Mouse (Mus musculus) frontal cortex, adult 2 months (tissue): ENCODE results near the gene Ltbp1. TPM values are rescaled to one million over a fixed set of nuclear protein-coding genes. Genes with fewer than 3 reads are reported as not detected.

ENCODE experiments used
- DNase-seq, 2 experiments: peaks; one replicate each; pipeline ENCODE4 v3.0.0; 2022; ENCODE audit warnings: low spot score in 1 of 2; ENCODE audit errors: extremely low spot score in 1 of 2
- polyA plus RNA-seq: library from polyadenylated mRNA; depleted of rRNA; stranded (reverse); fragments of >200 nt; gene quantifications from 2 replicates; pipeline ENCODE4 v1.2.3, GENCODE M21; 2012

The Ltbp1 gene
- polyA plus RNA-seq, 1 experiment: 6.9 TPM

- no peak for DNase-seq
Observed at GRCm38 (mm10) chr17:75161931-75162330, 156.6 kb downstream of the Ltbp1 start.

GRCm38 (mm10) chr17:75164566-75164965 is 159.2 kb downstream of the Ltbp1 start:
- DNase-seq: no peak

DNA sequence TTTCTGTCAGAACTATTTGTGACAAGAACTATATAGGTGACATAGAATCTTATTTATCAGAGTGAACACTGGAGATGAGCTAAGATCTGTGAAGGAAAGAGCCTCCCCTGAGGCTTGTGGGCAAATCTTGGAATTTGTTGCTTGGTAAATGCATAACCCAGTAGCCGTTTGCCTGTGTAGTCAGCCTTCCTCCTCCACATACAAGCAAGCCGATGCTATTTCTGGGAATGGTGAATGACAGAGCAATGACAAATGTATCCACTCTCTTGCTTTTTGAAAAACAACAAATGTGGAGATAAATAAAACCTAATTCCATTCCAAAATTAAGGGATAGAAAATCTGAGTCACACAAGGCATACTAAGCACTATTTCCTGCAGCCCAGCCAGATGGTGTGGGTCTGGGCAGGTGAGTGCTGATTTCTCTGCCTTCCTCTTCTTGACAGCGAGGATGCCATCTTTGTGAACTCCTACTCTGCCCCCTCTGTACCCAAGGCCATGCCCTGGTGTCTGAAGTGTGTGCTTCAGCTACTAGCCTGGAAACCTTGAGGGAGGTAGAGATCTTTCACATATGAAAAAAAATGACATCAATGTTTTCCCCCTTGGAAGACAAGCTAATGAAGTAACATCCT is 163.3 kb downstream of the Ltbp1 start:
- peak in 1 of 2 experiments; percentile 45 for DNase-seq

DNA sequence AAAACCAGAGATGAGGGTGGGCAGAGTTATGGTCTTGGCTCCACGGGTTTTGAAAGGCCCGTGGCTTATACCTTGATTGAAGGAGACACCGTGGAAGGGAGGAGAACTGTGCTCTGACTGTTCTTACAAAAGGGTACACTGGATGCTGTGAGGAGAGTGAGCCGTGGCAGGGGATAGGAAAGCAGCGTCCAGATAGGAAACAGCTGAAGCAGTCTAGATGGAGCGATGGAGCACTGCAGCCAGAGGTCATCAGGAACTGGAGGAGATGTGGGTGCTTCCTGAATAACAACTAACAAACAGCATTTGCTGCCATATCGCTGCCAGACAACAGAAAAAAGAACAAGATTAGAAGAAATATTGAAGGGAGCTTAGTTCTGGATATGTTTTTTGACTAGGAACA is 166.3 kb downstream of the Ltbp1 start:
- DNase-seq: no peak

DNA sequence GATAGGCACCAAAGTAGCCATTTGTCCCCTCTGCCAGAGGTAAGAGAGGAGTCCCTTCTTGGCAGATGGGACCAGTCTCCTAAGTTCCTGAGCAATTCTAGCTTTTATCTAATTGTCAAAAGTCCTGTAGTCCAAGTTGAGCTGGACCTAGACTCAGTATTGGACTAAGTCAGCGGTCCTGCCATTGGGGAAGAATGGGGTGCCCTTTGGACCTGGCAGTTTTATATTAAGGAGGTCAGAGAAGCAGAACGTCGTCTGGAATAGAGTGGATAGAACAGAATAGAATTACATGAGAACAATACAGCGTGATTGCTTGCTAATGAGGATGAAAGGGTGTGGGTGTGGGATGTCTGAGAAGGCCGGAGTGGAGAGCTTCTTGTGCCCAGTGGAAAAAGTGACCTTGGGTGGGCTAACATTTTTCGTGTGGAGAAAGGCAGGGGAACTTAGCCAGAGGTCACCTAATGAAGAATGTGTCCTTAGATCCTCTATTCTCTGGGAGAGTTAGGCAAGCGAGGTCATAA is 167.4 kb downstream of the Ltbp1 start:
- no peak for DNase-seq

- no peak for DNase-seq
Observed at GRCm38 (mm10) chr17:75174501-75174900, 169.1 kb downstream of the Ltbp1 start.

GRCm38 (mm10) chr17:75177920-75178867 is 172.8 kb downstream of the Ltbp1 start:
- peak in 1 of 2 experiments; percentile 50 for DNase-seq

DNA sequence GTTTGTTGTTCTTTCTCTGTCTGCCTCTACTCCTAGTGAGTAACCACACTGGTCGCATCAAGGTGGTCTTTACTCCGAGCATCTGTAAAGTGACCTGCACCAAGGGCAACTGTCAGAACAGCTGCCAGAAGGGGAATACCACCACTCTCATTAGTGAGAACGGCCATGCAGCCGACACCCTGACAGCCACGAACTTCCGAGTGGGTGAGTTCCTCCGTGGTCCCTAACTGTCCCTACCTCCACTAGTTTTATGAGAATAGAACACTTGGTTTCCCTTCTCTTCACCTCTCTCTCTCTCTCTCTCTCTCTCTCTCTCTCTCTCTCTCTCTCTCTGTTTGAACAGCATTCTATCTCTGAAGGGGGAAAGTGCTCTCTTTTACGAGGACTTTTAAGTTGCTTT is 173.6 kb downstream of the Ltbp1 start:
- DNase-seq: no peak

DNA sequence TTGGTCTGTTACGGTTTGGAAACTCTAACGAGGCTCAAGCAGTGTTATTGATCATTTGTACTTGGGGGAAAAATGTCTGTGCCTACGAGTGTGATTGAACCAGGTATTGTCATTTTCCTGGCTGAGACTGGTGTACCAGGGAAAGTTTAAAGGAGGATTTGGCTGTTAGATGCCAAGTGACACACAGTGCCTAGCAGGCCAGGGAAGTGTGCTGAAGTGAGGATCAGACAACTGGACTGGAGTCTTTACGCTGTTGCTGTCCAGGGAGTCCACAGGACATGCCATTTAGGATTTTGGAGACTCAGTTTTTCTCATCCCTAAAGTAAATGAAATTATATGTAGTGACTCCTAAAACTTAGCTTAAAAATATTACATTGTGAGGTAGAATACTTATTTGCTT is 174.9 kb downstream of the Ltbp1 start:
- DNase-seq: no peak

DNA sequence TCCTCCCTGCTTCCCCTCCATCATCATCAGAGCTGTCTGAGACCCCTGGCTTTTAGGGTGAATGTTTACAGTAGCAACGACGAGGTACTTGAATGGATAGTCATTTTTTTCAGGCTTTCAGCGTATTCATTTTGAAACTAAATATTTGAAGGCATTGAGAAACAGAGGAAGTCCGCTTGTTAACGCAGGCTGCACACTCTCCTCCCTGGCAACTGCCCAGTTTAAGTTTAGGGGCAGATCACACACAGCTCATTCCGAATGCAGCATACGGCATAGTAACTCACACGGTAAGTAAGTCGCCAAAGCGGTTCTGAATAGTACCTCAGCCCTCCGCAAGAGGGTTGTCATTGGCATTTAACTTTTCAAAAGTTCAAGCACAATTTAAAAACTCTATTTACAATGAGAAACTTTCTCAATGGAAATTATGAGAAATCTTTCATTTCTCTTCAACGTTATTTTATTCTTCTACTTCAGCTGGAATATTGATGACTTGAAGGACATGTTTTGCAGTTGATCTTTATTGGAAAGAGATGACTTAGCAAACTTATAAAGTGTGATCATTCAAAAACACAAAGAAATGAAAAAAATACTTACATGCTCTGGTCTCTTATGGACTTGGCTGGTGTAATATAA is 175.7 kb downstream of the Ltbp1 start:
- DNase-seq: no peak

- DNase-seq: no peak
Observed at GRCm38 (mm10) chr17:75182319-75183001, 177.1 kb downstream of the Ltbp1 start.

DNA sequence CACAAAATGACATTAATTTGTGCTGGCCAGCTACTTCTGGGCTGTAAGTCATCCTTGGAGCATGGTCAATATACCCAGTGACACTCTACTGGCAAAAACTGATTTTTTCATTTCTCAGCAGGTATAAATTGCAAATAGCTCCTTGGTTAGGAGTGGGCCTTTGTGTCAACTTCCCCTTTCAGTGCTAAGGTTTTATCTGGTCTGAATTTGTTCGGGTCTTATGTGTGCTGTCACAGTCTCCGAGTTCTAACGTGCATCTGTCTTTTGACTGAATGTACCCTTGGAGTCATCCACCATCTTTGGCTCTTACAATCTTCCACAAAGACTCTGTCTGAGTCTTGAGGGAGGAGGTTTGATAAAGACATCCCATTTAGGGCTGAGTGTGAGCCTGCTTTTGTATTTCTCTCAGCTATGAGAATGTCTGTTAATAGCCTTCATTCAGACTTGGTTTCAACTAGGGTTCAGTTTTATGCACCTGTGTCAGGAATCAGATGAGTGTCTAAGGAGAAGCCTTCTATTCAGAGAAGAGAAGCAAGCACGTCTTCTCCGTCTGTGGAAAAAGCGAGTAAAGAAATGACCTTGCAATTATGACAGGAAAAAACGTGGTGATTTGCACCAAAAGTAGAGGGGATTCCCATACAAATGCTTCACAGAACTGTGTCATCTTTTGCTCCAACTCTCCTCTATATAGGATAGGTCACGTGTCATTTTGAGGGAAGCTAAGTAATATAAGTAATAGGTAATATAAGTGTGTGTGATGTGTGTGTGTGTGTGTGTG is 181.6 kb downstream of the Ltbp1 start:
- DNase-seq: no peak

DNA sequence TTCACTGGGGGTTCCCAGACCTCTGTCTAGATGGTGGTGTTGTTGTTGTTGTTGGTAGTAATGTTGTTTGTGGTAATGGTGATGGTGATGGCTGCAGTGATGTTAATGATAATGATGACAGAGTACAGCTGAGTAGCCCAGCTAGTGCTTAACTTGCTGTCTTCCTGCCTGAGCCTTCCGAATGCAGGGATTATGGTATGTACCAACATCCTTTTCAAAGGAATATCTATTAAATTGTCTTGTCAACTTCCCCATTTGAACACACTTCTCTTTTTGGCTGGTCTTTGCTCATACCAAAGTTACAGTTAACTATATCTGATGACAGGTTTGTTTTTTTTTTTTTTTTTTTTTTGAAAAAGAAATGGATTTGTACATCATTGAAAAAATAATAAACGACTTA is 191.6 kb downstream of the Ltbp1 start:
- DNase-seq: no peak

- DNase-seq: no peak
Observed at GRCm38 (mm10) chr17:75198767-75199166, 193.4 kb downstream of the Ltbp1 start.

DNA sequence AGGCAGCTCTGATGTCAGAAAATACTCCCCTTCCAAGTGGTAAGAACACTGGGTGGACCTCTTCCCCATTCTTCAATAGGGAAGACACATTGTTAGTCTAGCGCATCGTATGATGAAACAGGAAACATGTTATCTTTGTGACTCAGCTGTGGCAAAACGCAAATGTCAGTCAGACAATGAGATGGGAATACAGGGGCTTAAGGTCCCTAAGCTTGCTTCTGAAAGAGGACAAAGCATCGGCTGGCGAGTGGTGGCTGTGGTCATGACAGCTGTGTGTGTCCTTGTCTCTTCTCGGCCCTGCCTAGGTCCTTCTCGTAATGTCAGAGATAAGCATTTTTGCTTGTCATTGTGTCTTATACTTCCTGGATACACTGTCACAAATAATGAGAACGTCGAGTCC is 194.3 kb downstream of the Ltbp1 start:
- no peak for DNase-seq

DNA sequence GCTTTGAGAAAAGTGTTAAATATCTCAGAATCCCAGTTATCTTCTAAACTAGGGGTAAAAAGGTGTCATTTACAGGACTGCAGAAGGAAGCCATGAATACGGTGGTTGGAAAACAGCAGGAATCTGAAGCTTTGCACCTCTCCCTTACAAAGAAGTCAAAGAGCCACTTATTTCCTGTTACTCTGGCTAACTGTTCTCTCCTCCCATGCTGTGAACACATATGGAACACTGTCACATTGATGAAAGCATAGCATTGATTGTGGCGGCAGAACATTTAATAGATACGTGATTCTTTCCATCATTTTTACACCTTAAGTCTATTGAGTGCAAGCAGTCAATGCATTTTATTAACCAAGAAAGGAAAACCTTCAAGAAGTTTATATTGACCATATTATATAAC is 196.9 kb downstream of the Ltbp1 start:
- no peak for DNase-seq

DNA sequence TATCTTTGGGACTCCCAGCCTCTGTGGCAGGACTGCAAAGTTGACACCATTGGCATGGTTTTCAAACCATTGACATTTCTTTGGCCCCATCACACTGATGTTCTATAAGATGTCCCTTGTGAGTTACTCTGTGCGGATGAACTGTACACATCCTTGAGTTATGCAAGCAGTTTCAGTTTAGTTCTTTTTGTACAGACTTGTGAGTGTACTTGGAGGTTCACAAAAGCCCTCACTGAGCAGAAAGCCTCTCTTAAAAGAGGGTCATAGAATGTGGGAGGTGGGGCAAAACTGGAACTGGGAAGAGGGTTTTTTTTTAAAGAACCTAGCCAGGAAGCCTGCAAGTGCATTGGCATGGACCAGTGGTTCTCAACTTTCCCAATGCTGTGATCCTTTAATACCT is 198.7 kb downstream of the Ltbp1 start:
- no peak for DNase-seq

GRCm38 (mm10) chr17:75206281-75206680 is 200.9 kb downstream of the Ltbp1 start:
- no peak for DNase-seq

- no peak for DNase-seq
Observed at GRCm38 (mm10) chr17:75208164-75208698, 202.9 kb downstream of the Ltbp1 start.

- no peak for DNase-seq
Observed at GRCm38 (mm10) chr17:75210526-75210925, 205.2 kb downstream of the Ltbp1 start.
